Mouse (Mus musculus) stomach, embryonic 16.5 days (tissue): ENCODE data around the gene Stmnd1. TPM values are rescaled to one million over a fixed set of nuclear protein-coding genes. Genes with fewer than 3 reads are reported as not detected.

Experiments used
- ATAC-seq: fragments of 200-750 bp; cut with Nextera tagmentation; 2 replicates; pipeline ENCODE4 v1.8.0; 2017; ENCODE audit warnings: moderate number of reproducible peaks, moderate TSS enrichment; ENCODE audit not compliant: insufficient read depth, low FRiP score
- H3K27ac ChIP-seq: fragments of 300-500 bp; sonication (generic); 2 replicates; pipeline ENCODE4 v1.5.1; 2014; ENCODE audit warnings: low read length
- H3K27me3 ChIP-seq: fragments of 300-500 bp; sonication (generic); 2 replicates; pipeline ENCODE4 v1.6.1; 2014; ENCODE audit warnings: low read length, control low read depth, mixed read lengths; ENCODE audit not compliant: control insufficient read depth, insufficient read depth
- H3K36me3 ChIP-seq: fragments of 300-500 bp; sonication (generic); 2 replicates; pipeline ENCODE4 v1.6.1; 2014; ENCODE audit warnings: low read length; ENCODE audit not compliant: control insufficient read depth, insufficient read depth
- H3K4me1 ChIP-seq: fragments of 300-500 bp; sonication (generic); 2 replicates; pipeline ENCODE4 v1.6.1; 2014; ENCODE audit warnings: low read length, control low read depth, mixed read lengths; ENCODE audit not compliant: control insufficient read depth, insufficient read depth
- H3K4me2 ChIP-seq: fragments of 300-500 bp; sonication (generic); 2 replicates; pipeline ENCODE4 v1.6.1; 2014; ENCODE audit warnings: low read depth, low read length, mixed read lengths
- H3K4me3 ChIP-seq: fragments of 300-500 bp; sonication (generic); replicated peaks from 2 replicates; pipeline ENCODE4 v1.5.1; 2014; ENCODE audit warnings: mild to moderate bottlenecking, low read length
- H3K9ac ChIP-seq: fragments of 300-500 bp; sonication (generic); 2 replicates; pipeline ENCODE4 v1.6.1; 2014; ENCODE audit warnings: low read length
- H3K9me3 ChIP-seq: fragments of 300-500 bp; sonication (generic); replicated peaks from 2 replicates; pipeline ENCODE4 v1.6.1; 2016; ENCODE audit warnings: low read length, control low read depth; ENCODE audit not compliant: control insufficient read depth
- WGBS: fragments of 180-500 bp; shearing (Covaris S2); extraction: QIAGEN DNeasy Blood & Tissue Kit; methylation state at CpG from one replicate; pipeline ENCODE4 v1.1.7; 2014; 5-methylcytosine and 5-hydroxymethylcytosine counted together
- polyA plus RNA-seq: library from polyadenylated mRNA; unstranded; fragments of >200 nt; fragmentation: Nextera tagmentation; extraction: Ambion mirVana; gene quantifications from 2 replicates; pipeline ENCODE4 v1.2.1, GENCODE M21; 2015

Gene Stmnd1
- polyA plus RNA-seq, 1 experiment from 2014 or later = 0.19 TPM

GRCm38 (mm10) chr13:46349664-46350063 lies 76.1 kb downstream of the Stmnd1 start:
- Histone ChIP-seq H3K27me3 (no peaks in the 10 kb centered on the region), H3K27ac (no peak overlapping the region), H3K9me3 (no peaks in the 10 kb centered on the region), H3K4me2 (no peak overlapping the region), H3K4me1 (no peaks in the 10 kb centered on the region), H3K9ac (no peak overlapping the region), H3K36me3 (no peaks in the 10 kb centered on the region), H3K4me3 (no peak overlapping the region)
- ATAC-seq = no peak
- WGBS = 69% methylated on average over 3 of the region's 3 CpGs

Other genes starting within 250 kb of the Stmnd1 start
- gene Rbm24, start 144.7 kb downstream of the Stmnd1 start, polyA plus RNA-seq = 1.1 and 2.0 TPM in 2 replicates
- gene Cap2, start 228.1 kb downstream of the Stmnd1 start, polyA plus RNA-seq = 12.5 and 18.3 TPM in 2 replicates